Mouse (Mus musculus): ENCODE measurements at regions not wholly inside any gene's neighbourhood (a gene's known extent, or its start where the extent isn't known, plus 50 kb on each side); places are given as distances from the start of the nearest gene placed in this dataset.

DNA sequence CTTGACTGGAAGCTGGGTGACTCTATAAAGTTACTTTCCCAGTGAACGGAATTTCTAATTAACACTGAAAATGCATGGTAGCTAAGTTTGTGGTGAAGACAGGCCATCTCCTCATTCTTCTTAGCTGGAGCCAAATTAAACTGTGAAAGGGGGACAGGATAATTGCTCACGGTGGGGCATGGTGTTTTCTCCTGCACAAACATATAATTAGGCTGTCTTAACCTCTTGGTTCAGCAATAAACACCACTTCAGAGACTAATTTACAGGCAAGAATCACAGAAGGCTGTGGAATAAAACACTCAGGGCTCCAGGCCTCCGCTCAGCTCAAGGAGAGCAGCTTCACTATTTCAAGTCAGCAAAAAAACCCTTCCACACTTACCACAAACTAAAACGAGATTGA, 261.9 kb upstream of the Nt5e start:
- Histone ChIP-seq H3K4me1 (ENCODE audit: control insufficient read depth, insufficient read depth, low read length) (no peaks in the 10 kb centered on the region), H3K27ac (ENCODE audit: control insufficient read depth, insufficient read depth, low read depth, low read length, poor library complexity) (no peak overlapping the region), H3K4me3 (replicated peaks; ENCODE audit: control insufficient read depth, low read depth, low read length) (no peak overlapping the region)
- TF ChIP-seq POLR2A (IDR thresholded peaks at IDR 0.05; ENCODE audit: borderline replicate concordance, control insufficient read depth, low read depth, low read length) (no peak), CTCF (IDR thresholded peaks at IDR 0.05; ENCODE audit: control insufficient read depth, insufficient read depth, low read length) (no peak)
- WGBS = 66% methylated on average over 4 of the region's 4 CpGs

DNA sequence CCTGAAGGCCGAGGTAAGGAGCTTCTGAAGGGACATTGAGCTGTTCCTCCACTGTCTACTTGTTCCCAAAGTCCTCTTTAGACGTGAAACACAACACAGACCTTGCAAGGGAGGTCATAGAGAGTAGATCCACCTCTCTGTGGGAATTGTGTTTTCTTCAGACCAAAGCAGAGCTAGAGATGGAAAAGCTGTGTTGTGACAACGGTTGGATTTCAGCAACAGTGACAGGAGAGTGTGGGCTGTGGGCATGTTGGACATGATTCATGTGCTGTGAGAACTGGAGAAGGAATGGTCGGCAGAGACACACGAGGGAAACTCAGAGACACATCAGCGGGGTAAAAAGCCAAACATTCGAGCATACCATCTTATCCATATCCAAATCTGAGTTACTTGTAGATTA, 261.2 kb upstream of the Nt5e start:
- Histone ChIP-seq H3K4me1 (ENCODE audit: control insufficient read depth, insufficient read depth, low read length) (no peaks in the 10 kb centered on the region), H3K4me3 (replicated peaks; ENCODE audit: control insufficient read depth, low read depth, low read length) (no peak overlapping the region), H3K27ac (ENCODE audit: control insufficient read depth, insufficient read depth, low read depth, low read length, poor library complexity) (no peak overlapping the region)
- no peak for TF ChIP-seq POLR2A (IDR thresholded peaks at IDR 0.05; ENCODE audit: borderline replicate concordance, control insufficient read depth, low read depth, low read length)
- no peak for TF ChIP-seq CTCF (IDR thresholded peaks at IDR 0.05; ENCODE audit: control insufficient read depth, insufficient read depth, low read length)
- 65% methylated on average over 7 of the region's 7 CpGs for WGBS

GRCm38 (mm10) chr9:88068322-88068721, 258.7 kb upstream of the Nt5e start:
- TF ChIP-seq POLR2A (IDR thresholded peaks at IDR 0.05; ENCODE audit: borderline replicate concordance, control insufficient read depth, low read depth, low read length) = no peak
- TF ChIP-seq CTCF (IDR thresholded peaks at IDR 0.05; ENCODE audit: control insufficient read depth, insufficient read depth, low read length) = no peak
- no peak overlapping the region for H3K4me3 ChIP-seq (replicated peaks; ENCODE audit: control insufficient read depth, low read depth, low read length)
- 87% methylated on average over 8 of the region's 8 CpGs for WGBS
- no peaks in the 10 kb centered on the region for H3K4me1 ChIP-seq (ENCODE audit: control insufficient read depth, insufficient read depth, low read length)
- no peak overlapping the region for H3K27ac ChIP-seq (ENCODE audit: control insufficient read depth, insufficient read depth, low read depth, low read length, poor library complexity)

DNA sequence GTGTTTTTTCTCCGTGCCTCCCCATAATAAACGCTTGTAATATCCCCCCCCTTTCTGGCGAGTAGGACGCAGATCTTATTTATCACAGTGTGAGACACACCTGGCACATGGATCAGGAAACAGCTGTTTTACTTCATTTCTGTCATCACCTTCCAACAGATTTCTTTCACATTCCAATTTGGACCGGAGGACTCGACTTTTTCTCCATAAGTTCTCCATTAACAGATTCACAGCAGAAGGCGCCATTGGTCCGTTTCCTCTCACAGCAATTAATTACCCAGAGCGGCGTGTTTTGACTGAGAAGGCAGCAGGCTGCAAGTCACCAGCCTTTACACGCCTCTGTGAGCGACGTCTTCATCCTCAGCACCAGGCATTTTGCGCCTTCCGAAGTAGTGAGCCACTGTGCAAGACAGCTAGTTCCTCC, 258.1 kb upstream of the Nt5e start:
- Histone ChIP-seq H3K4me1 (ENCODE audit: control insufficient read depth, insufficient read depth, low read length) (no peaks in the 10 kb centered on the region), H3K27ac (ENCODE audit: control insufficient read depth, insufficient read depth, low read depth, low read length, poor library complexity) (no peak overlapping the region), H3K4me3 (replicated peaks; ENCODE audit: control insufficient read depth, low read depth, low read length) (no peak overlapping the region)
- TF ChIP-seq CTCF (IDR thresholded peaks at IDR 0.05; ENCODE audit: control insufficient read depth, insufficient read depth, low read length) = no peak
- TF ChIP-seq POLR2A (IDR thresholded peaks at IDR 0.05; ENCODE audit: borderline replicate concordance, control insufficient read depth, low read depth, low read length) = no peak
- 83% methylated on average over 15 of the region's 15 CpGs for WGBS

- WGBS = 85% methylated on average over 13 of the region's 13 CpGs
- no peak overlapping the region for H3K4me3 ChIP-seq (replicated peaks; ENCODE audit: control insufficient read depth, low read depth, low read length)
- H3K27ac ChIP-seq (ENCODE audit: control insufficient read depth, insufficient read depth, low read depth, low read length, poor library complexity) = no peak overlapping the region
- no peaks in the 10 kb centered on the region for H3K4me1 ChIP-seq (ENCODE audit: control insufficient read depth, insufficient read depth, low read length)
- TF ChIP-seq POLR2A (IDR thresholded peaks at IDR 0.05; ENCODE audit: borderline replicate concordance, control insufficient read depth, low read depth, low read length) (no peak), CTCF (IDR thresholded peaks at IDR 0.05; ENCODE audit: control insufficient read depth, insufficient read depth, low read length) (no peak)
Measured at GRCm38 (mm10) chr9:88069834-88070233, 257.2 kb upstream of the Nt5e start.

GRCm38 (mm10) chr9:88073165-88073564, 253.8 kb upstream of the Nt5e start:
- no peak for TF ChIP-seq POLR2A (IDR thresholded peaks at IDR 0.05; ENCODE audit: borderline replicate concordance, control insufficient read depth, low read depth, low read length)
- TF ChIP-seq CTCF (IDR thresholded peaks at IDR 0.05; ENCODE audit: control insufficient read depth, insufficient read depth, low read length) = no peak
- no peak overlapping the region for H3K4me3 ChIP-seq (replicated peaks; ENCODE audit: control insufficient read depth, low read depth, low read length)
- WGBS = 15% methylated on average over 6 of the region's 6 CpGs
- no peaks in the 10 kb centered on the region for H3K4me1 ChIP-seq (ENCODE audit: control insufficient read depth, insufficient read depth, low read length)
- no peak overlapping the region for H3K27ac ChIP-seq (ENCODE audit: control insufficient read depth, insufficient read depth, low read depth, low read length, poor library complexity)

- 67% methylated on average over 7 of the region's 7 CpGs for WGBS
Measured at GRCm38 (mm10) chr9:88073579-88073978, 253.4 kb upstream of the Nt5e start.

GRCm38 (mm10) chr9:88082931-88083479, 244.0 kb upstream of the Nt5e start:
- Histone ChIP-seq H3K27ac (ENCODE audit: control insufficient read depth, insufficient read depth, low read depth, low read length, poor library complexity) (no peak overlapping the region), H3K4me1 (ENCODE audit: control insufficient read depth, insufficient read depth, low read length) (no peaks in the 10 kb centered on the region; the same call in 1 of the 2 replicates), H3K4me3 (replicated peaks; ENCODE audit: control insufficient read depth, low read depth, low read length) (no peak overlapping the region)
- WGBS = 45% methylated on average over 5 of the region's 5 CpGs
- TF ChIP-seq POLR2A (IDR thresholded peaks at IDR 0.05; ENCODE audit: borderline replicate concordance, control insufficient read depth, low read depth, low read length) = no peak
- no peak for TF ChIP-seq CTCF (IDR thresholded peaks at IDR 0.05; ENCODE audit: control insufficient read depth, insufficient read depth, low read length)

More at GRCm38 (mm10) chr9:88073579-88073978, 253.4 kb upstream of the Nt5e start:
- no peak overlapping the region for H3K4me3 ChIP-seq (replicated peaks; ENCODE audit: control insufficient read depth, low read depth, low read length)
- no peaks in the 10 kb centered on the region for H3K4me1 ChIP-seq (ENCODE audit: control insufficient read depth, insufficient read depth, low read length)
- H3K27ac ChIP-seq (ENCODE audit: control insufficient read depth, insufficient read depth, low read depth, low read length, poor library complexity) = no peak overlapping the region
- no peak for TF ChIP-seq CTCF (IDR thresholded peaks at IDR 0.05; ENCODE audit: control insufficient read depth, insufficient read depth, low read length)
- TF ChIP-seq POLR2A (IDR thresholded peaks at IDR 0.05; ENCODE audit: borderline replicate concordance, control insufficient read depth, low read depth, low read length) = no peak
